21 mouse cellular contexts compared by ENCODE assay signal in the genomic region with DNA sequence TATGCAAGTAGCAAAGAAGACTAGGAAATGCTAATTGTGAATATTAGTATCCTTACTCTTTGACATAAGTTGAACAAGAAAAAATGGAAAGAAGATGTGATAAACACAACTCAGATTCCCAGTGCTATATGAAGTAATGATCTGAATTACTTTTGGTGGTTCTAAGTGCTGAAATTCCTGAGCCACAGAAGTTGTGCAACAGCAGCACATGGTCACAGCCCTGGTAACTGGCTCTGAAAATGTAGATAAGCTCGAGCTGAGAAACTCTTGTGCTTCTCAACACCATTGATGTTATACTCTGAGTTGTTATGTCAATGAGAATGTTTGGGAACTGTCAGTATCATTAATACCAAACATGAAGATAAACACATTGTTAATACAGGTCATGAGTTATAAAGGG.
"Had no signal": no experiment of that assay in that cellular context is flagged by ENCODE, and none has a peak within 500 bp of the region (broad histone marks: within the 10 kb centered on the region; RNA-seq: fewer than 3 reads in every experiment).

No protein-coding gene starts in this region.

- H3K27me3 ChIP-seq: megakaryocyte, embryonic 14.5 days; midbrain, embryonic 15.5 days; neural tube, embryonic 13.5 days had no signal

- H3K27ac ChIP-seq: kidney, postnatal 0 days; layer of hippocampus, adult 2 months; left cerebral cortex, adult 2 months; liver, embryonic 14.5 days; midbrain, embryonic 10.5 days; midbrain, embryonic 15.5 days; neural tube, embryonic 13.5 days; stomach, postnatal 0 days had no signal

- ATAC-seq: intestine, postnatal 0 days; liver, postnatal 0 days; lung, postnatal 0 days; midbrain, embryonic 15.5 days had no signal

- H3K36me3 ChIP-seq: midbrain, embryonic 10.5 days; midbrain, embryonic 15.5 days; neural tube, embryonic 13.5 days had no signal

- H3K9ac ChIP-seq: liver, embryonic 14.5 days; liver, postnatal 0 days; lung, embryonic 14.5 days; midbrain, embryonic 15.5 days; neural tube, embryonic 13.5 days had no signal

- H3K9me3 ChIP-seq: midbrain, embryonic 10.5 days; midbrain, embryonic 15.5 days; neural tube, embryonic 13.5 days had no signal

- H3K4me1 ChIP-seq: midbrain, embryonic 10.5 days; midbrain, embryonic 15.5 days; neural tube, embryonic 13.5 days had no signal

- DNase-seq: kidney, adult 2 months; kidney, postnatal 25 days; layer of hippocampus, adult 9-11 months; layer of hippocampus, postnatal 36 days; liver, postnatal 0 days; lung, embryonic 14.5 days; lung, postnatal 4 days; retina, postnatal 1 day; right cerebral cortex, postnatal 4 days; thymus, postnatal 25 days had no signal

- H3K4me2 ChIP-seq: lung, embryonic 14.5 days; midbrain, embryonic 15.5 days; neural tube, embryonic 13.5 days had no signal

- H3K4me3 ChIP-seq: layer of hippocampus, adult 2 months; left cerebral cortex, adult 2 months; megakaryocyte, embryonic 14.5 days; midbrain, embryonic 10.5 days; midbrain, embryonic 15.5 days; neural tube, embryonic 13.5 days had no signal
